Mouse (Mus musculus): ENCODE data around the gene 4930442H23Rik.

4930442H23Rik gene

DNA sequence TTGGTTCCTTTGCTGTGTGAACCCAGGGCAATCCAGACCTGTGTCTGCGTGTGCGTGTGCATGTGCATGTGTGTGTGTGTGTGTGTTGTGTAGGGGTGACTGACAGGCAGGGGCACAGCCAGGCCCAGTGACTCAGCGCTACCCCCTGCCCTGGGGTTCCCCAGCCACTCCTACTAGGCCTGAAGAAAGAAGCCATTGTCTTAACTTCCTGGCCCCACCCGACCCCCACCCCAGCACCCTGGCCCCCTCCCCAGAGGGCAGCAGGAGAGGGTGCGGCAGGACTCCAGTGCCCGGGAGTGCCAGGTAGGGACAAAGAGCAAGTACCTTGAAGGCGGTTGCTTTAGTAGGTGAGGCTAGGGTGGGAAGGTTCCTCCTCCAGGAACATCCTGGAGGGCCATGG is 37.9 kb downstream of the 4930442H23Rik start:
- DNase-seq (ENCODE audit: low spot score in 2 of 2): no peak

DNA sequence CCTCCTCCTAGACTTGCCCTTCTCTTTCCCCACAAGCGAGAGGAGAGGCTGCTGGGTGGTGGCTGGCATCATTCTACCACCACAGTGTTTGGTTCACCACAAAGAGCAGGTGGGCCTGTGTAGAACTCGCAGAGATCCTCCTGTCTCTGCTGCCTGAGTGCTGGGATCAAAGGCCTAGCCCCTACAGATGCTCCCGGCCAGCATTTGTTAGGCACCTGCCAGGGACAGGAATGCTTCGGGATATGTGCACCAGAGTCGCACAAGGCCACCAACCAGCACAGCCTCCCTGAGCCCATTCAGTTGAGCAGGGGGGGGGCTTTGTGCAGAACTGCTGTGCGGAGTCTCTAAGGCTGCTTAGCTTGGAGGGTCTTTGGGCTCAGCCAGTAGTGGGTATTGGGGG is 38.3 kb downstream of the 4930442H23Rik start:
- no peak for DNase-seq (ENCODE audit: low spot score in 2 of 2)

- no peak for DNase-seq (ENCODE audit: low spot score in 2 of 2)
Measured at GRCm38 (mm10) chr10:81144667-81145066, 39.0 kb downstream of the 4930442H23Rik start.

DNA sequence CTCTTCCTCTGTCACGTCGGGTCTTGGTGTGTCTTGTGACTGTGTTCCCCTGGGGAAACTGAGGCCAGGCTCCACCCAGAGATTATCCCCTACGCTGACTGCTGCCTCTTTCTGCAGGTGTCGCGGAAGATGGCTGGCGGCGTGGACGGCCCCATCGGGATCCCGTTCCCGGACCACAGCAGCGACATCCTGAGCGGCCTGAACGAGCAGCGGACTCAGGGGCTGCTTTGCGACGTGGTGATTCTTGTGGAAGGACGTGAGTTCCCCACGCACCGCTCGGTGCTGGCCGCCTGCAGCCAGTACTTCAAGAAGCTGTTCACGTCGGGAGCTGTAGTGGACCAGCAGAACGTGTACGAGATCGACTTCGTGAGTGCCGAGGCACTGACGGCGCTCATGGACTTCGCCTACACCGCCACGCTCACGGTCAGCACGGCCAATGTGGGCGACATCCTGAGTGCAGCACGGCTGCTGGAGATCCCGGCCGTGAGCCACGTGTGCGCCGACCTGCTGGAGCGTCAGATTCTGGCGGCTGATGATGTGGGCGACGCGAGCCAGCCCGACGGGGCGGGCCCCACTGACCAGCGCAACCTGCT is 39.7 kb downstream of the 4930442H23Rik start:
- no peak for DNase-seq (ENCODE audit: low spot score in 2 of 2)

GRCm38 (mm10) chr10:81143157-81143633 is 40.5 kb downstream of the 4930442H23Rik start:
- no peak for DNase-seq (ENCODE audit: low spot score in 2 of 2)

DNA sequence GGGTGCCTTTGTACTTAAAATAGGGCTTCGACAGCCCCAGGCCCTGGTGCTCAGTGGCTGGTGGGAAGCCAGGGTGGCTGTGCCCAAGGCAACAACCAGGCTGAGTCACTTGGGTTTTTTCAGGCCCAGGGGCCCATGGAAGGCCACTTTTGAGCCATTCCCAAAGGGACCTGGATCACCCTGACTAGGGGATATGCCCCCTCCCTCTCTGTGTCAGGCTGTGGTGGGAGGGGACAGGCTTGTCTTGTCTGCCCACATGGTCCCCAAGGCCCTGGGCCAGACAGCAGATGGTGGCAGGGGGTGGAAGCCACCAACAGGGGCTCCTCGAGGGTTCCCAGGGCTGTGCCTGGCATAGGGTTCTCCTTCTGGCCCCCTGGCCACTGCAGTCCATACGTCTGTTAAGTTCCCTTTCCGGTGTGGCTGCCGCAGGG is 41.1 kb downstream of the 4930442H23Rik start:
- DNase-seq (ENCODE audit: low spot score in 2 of 2): no peak

DNA sequence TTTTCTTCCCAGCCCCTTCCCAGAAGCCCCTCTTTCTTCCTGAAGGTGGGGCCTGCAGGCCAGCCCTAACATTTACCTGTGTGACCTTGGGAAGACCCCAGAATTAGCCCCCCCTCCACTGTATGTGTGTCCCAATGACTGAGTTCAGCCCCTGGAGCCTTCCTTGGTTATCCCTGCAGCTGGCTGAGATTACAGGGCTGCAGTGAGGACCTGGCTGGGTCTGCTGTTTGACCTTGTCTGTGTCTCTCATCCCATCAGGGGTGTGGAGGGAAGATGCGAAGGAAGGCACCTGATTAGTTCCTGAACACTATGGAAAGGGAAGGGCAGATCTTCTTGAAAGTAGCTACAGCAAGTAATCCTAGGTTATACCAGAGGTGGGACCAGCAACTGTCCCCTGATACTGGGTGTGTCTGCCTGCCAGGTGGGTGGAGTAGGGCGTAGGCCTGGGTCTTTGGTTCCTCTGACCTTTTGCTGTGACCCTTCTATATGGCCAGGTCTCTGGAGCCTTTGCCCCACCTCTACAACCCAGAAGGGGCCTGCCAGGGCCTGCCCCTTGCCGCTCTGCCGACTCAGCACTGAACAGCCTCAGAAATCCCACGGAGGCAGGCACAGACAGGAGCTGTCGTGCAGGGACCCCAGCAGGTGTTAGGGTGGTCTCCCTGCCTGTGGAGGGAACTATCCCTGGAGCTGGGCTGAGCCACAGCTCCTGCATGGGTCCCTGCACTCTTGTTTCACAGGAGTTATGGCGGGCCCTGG is 42.0 kb downstream of the 4930442H23Rik start:
- no peak for DNase-seq (ENCODE audit: low spot score in 2 of 2)

DNA sequence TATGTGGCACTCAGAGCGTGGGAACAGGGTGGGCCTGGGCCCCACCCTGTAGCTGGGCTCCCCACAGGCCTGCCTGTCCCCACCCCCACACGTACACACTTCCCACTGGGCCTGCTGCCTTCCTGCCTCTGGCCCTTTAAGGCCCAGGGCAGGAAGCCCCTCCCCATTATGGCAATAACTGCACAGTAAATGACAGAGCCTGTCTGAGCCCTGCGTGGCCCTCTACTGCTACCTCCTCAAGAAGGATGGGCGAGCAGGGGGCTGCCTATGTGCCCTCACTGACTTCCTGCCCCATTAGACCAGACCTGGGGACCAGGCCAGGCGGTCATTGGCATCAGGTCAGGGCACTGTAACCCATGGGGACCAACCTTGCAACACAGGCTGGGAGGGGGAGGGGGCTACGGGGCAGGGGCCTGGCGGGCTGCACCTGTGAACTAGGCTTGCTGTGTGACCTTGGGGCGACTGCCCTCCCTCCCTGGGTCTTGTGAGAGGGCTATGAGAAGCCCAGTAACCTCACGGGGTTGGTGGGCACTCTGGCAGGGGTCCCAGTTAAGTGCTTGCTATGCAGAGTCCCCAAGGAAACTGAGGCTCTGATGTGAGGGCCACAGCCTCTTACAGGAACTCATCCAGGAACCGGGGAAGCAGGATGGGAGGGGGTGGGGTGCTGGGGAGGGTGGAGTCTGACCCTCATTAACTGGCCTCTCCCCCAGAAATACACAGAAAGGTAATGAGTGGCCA is 42.8 kb downstream of the 4930442H23Rik start:
- DNase-seq (ENCODE audit: low spot score in 2 of 2): no peak

DNA sequence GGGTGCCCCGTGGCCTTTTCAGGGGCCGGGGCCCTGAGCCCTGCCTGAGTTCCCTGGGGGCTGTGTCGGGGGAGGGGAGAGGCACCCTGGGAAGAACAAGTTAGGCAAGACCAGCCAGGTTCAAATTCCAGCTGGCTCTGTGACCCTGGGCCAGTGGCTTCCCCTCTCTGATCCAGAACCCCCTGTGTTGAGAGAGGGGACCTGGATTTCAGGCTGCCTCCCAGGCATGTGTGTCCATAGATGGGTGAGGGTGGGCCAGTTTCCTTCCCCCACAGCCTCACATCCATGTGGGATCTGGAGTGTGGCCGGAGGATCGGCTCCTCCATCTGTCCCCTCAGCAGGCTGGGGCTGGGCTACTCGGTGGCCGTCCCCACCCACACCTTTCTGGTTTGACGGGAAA is 43.6 kb downstream of the 4930442H23Rik start:
- DNase-seq (ENCODE audit: low spot score in 2 of 2): no peak

- no peak for DNase-seq (ENCODE audit: low spot score in 2 of 2)
Measured at GRCm38 (mm10) chr10:81139529-81139846, 44.2 kb downstream of the 4930442H23Rik start.

- DNase-seq (ENCODE audit: low spot score in 2 of 2): no peak
Measured at GRCm38 (mm10) chr10:81138821-81139528, 44.7 kb downstream of the 4930442H23Rik start.

GRCm38 (mm10) chr10:81138131-81138782 is 45.4 kb downstream of the 4930442H23Rik start:
- DNase-seq (ENCODE audit: low spot score in 2 of 2): no peak

DNA sequence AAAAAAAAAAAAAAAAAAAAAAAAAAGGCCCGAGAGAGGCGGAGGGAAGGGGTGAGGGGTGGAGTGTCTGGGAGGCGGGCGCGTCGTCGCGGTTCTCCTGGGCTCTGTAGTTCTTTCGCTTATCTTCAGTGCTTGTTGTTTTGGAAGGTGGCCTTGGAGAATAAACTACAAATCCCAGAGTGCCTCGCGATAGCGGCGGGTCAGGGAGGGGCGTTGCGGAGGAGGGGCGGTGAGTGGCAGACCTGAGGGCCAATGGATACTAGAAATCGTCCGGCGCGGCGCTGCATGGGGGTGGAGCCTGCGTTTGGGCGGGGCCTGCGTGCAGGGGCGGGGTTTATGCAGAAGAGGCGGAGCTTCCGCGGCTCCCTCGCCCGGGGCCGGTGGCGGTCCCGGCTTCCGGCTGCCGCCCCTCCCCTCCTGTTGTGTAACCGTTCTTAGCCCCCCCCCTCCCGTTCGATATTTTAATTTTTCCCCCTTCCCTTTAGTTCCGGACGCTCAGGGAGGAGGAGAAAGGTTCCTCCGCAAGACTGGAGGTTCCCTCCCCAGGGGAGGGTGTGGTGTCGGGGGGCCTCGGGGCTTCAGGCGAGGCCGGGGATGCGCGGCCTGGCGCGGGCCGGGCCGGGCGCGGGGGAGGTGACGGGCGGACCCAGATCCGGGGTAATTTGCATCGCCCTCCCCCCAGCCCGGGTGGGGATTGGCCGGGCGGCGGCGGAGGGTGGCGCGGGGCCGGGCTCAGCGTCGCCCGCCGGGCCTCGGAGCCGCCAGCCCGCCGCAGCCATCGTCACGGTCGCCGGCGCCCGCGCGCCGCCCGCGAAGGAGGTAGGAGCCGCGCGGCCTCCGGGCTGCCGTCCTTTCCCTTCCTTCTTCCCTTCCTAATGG is 46.2 kb downstream of the 4930442H23Rik start:
- peak; percentile 99 to 100 for DNase-seq (ENCODE audit: low spot score in 2 of 2)

DNA sequence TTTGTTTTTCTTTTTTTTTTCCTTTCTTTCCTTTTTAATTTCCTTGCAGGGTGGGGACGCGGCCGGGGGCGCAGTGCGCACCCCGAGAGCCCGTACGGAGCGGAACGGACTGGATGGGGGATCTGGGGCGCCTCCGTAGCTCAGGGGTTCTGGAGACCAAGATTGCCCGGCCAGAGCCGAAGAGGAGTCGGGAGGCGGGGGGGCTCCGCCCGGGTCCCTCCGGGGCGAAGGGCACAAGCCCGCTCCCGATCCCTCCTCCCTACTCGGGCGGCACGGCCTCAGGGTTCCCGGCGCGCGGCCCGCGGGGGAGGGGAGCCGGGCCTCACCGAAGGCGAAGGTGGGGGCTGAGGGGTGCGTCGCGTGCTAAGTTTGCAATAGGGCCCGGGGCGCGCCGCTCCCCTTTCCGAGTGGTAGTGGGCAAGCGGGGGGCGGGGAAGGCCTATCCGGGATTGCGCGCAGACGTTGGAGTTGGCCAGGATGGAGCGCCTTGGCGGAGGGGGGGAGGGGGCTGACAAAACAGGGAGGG is 46.9 kb downstream of the 4930442H23Rik start:
- DNase-seq (ENCODE audit: low spot score in 2 of 2): peak; percentile 69 to 70

- DNase-seq (ENCODE audit: low spot score in 2 of 2): peak; percentile 46 to 50
Measured at GRCm38 (mm10) chr10:81135831-81136705, 47.6 kb downstream of the 4930442H23Rik start.

- DNase-seq (ENCODE audit: low spot score in 2 of 2): no peak
Measured at GRCm38 (mm10) chr10:81134966-81135681, 48.5 kb downstream of the 4930442H23Rik start, which contains the start of gene Zbtb7a. TSS of gene Zbtb7a (plus strand) at chr10:81135220.

- DNase-seq (ENCODE audit: low spot score in 2 of 2): no peak
Measured at GRCm38 (mm10) chr10:81134181-81134587, 49.5 kb downstream of the 4930442H23Rik start.
